Mouse (Mus musculus) limb, embryonic 15.5 days (tissue): Measurements from ENCODE around the gene Chrna10. TPM values are rescaled to one million over a fixed set of nuclear protein-coding genes. Genes with fewer than 3 reads are reported as not detected.

Source experiments
- ATAC-seq: fragments of 200-750 bp; cut with Nextera tagmentation; 2 replicates; pipeline ENCODE4 v1.8.0; 2017; ENCODE audit warnings: low read depth, moderate TSS enrichment; ENCODE audit not compliant: insufficient number of reproducible peaks, low FRiP score, low TSS enrichment
- H3K27ac ChIP-seq: fragments of 300-500 bp; sonication (generic); 2 replicates; pipeline ENCODE4 v1.5.1; 2015; ENCODE audit warnings: moderate library complexity, mild to moderate bottlenecking, inconsistent platforms
- H3K27me3 ChIP-seq: fragments of 300-500 bp; sonication (generic); 2 replicates; pipeline ENCODE4 v1.6.1; 2015; ENCODE audit warnings: inconsistent platforms
- H3K36me3 ChIP-seq: fragments of 300-500 bp; sonication (generic); 2 replicates; pipeline ENCODE4 v1.6.1; 2015; ENCODE audit warnings: inconsistent platforms
- H3K4me1 ChIP-seq: fragments of 300-500 bp; sonication (generic); 2 replicates; pipeline ENCODE4 v1.6.1; 2015; ENCODE audit warnings: inconsistent platforms
- H3K4me2 ChIP-seq: fragments of 300-500 bp; sonication (generic); 2 replicates; pipeline ENCODE4 v1.6.1; 2015; ENCODE audit warnings: mild to moderate bottlenecking, inconsistent platforms
- H3K4me3 ChIP-seq: fragments of 300-500 bp; sonication (generic); 2 replicates; pipeline ENCODE4 v1.5.1; 2015; ENCODE audit warnings: mild to moderate bottlenecking, inconsistent platforms
- H3K9ac ChIP-seq: fragments of 300-500 bp; sonication (generic); 2 replicates; pipeline ENCODE4 v1.6.1; 2015; ENCODE audit warnings: inconsistent platforms
- H3K9me3 ChIP-seq: fragments of 300-500 bp; sonication (generic); 2 replicates; pipeline ENCODE4 v1.6.1; 2016; ENCODE audit warnings: inconsistent platforms
- WGBS: fragments of 180-500 bp; shearing (Covaris S2); methylation state at CpG from one replicate; pipeline ENCODE4 v1.1.7; 2015; 5-methylcytosine and 5-hydroxymethylcytosine counted together
- polyA plus RNA-seq: library from polyadenylated mRNA; unstranded; fragments of >200 nt; fragmentation: Nextera tagmentation; extraction: Ambion mirVana; gene quantifications from 2 replicates; pipeline ENCODE4 v1.2.1, GENCODE M21; 2015

The Chrna10 gene
- 0.15 TPM in 1 of 2 replicates, not detected in the other for polyA plus RNA-seq

DNA sequence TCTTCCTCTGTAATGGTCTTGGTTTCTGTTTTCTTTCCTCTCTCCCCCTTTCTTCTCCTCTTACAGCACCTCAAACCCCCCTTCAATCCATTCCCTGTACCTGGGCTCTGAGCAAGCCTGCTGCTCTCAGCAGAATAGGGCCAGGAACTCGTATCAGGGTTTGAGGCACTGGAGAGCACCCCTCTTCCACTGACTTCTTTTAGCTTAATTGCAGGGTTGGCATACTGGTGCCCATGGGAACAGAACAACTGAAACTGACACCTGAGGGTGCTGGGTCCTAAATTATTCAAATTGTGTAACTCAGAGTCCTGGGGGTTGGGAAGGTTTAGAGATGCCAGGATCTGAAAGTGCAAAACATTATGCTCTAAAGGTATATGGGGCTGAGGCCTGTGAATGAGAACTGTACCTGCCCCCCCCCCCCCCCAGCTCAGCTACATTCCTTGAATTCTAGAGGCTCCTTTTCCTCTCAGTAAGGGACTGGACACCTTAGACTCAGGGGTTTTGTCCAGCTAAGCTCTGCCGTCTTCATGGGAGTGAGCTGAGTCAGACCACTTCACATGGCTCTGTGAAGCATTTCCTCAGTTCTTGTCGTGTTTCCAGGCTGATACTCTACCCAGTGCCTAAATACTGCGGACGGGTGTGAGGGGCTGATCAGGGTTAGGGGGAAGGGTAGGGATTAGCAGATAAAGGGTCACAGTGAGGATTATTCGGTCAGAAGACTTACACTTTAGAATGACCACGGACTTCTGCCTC is at the start of gene Chrna10:
Gene Chrna10 (minus strand): TSS at position 250 of the 753 bp plus-strand sequence.
- Histone ChIP-seq H3K27me3 (no peaks in the 10 kb centered on the region), H3K4me2 (no peak within 1 kb of the TSS), H3K27ac (no peak within 1 kb of the TSS), H3K9me3 (no peaks in the 10 kb centered on the region), H3K9ac (no peak within 1 kb of the TSS), H3K4me3 (no peak within 1 kb of the TSS), H3K36me3 (peaks cover 35% of the 10 kb centered on the region), H3K4me1 (no peaks in the 10 kb centered on the region; the same call in 1 of the 2 replicates)
- no peak for ATAC-seq
- WGBS: 42% methylated on average over 7 of the region's 7 CpGs

- Histone ChIP-seq H3K9ac (no peak overlapping the region), H3K27me3 (no peaks in the 10 kb centered on the region), H3K9me3 (no peaks in the 10 kb centered on the region), H3K36me3 (peaks cover 51% of the 10 kb centered on the region), H3K4me2 (no peak overlapping the region), H3K4me3 (no peak overlapping the region), H3K27ac (no peak overlapping the region), H3K4me1 (no peaks in the 10 kb centered on the region)
- 87% methylated on average over 5 of the region's 5 CpGs for WGBS
- no peak for ATAC-seq
Measured at GRCm38 (mm10) chr7:102153691-102154090, 37.1 kb upstream of the Chrna10 start.

GRCm38 (mm10) chr7:102137898-102138297 is 21.3 kb upstream of the Chrna10 start:
- WGBS: 95% methylated on average over 5 of the region's 5 CpGs
- H3K9ac ChIP-seq: no peak overlapping the region
- no peaks in the 10 kb centered on the region for H3K27me3 ChIP-seq
- no peaks in the 10 kb centered on the region for H3K4me1 ChIP-seq
- peaks cover 82% of the 10 kb centered on the region for H3K36me3 ChIP-seq
- H3K4me2 ChIP-seq: no peak overlapping the region
- no peaks in the 10 kb centered on the region for H3K9me3 ChIP-seq
- ATAC-seq: no peak
- H3K4me3 ChIP-seq: no peak overlapping the region
- no peak overlapping the region for H3K27ac ChIP-seq

- no peaks in the 10 kb centered on the region for H3K4me1 ChIP-seq
- no peak overlapping the region for H3K9ac ChIP-seq
- H3K4me2 ChIP-seq: no peak overlapping the region
- 91% methylated on average over 1 of the region's 1 CpGs for WGBS
- no peak overlapping the region for H3K27ac ChIP-seq
- no peaks in the 10 kb centered on the region for H3K9me3 ChIP-seq
- H3K36me3 ChIP-seq: peaks cover 83% of the 10 kb centered on the region
- no peaks in the 10 kb centered on the region for H3K27me3 ChIP-seq
- no peak overlapping the region for H3K4me3 ChIP-seq
- no peak for ATAC-seq
Measured at GRCm38 (mm10) chr7:102137464-102137863, 20.8 kb upstream of the Chrna10 start.

DNA sequence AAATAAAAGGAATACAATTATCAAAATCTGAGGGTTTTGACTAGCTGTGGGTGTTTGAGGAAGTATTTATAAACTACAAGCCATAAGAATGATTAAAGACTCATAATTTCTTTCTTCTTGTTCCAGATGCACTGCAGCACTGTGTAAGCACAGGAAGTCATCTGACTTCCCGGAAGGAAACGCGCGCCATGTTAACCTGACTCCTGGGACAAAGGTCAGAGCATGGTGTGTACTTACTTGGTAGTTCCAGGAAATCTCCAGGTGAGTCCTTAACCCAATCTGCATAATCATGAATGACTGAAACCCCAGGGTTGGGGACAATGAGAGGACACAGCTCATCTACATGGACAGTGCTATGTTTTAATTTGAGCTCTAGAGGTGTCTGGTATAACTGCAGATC is 15.8 kb upstream of the Chrna10 start:
- Histone ChIP-seq H3K4me3 (no peak overlapping the region), H3K27me3 (no peaks in the 10 kb centered on the region), H3K4me1 (no peaks in the 10 kb centered on the region), H3K9me3 (no peaks in the 10 kb centered on the region), H3K36me3 (peaks cover 74% of the 10 kb centered on the region), H3K9ac (no peak overlapping the region), H3K4me2 (no peak overlapping the region), H3K27ac (no peak overlapping the region)
- ATAC-seq: no peak
- 86% methylated on average over 4 of the region's 4 CpGs for WGBS

DNA sequence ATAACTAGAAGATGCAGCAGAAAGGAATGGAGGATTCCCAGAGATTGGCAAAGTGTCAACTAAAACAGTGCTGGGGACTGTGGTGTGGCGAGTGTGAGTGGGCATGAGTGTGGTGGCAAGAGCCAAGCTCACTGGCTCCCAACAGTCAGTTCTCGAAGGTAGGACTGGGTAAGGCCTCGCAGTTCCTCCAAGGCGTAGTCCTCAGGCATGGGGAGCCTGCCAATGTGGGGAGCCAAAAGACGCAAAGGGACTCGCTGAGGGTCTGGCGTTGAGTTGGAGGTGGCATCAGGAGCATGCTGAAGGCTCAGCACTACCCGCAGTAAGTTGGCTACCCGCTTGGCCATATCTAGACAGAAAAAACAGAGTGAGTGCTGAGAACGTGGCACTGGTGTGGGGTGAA is 3.7 kb upstream of the Chrna10 start:
- no peak for ATAC-seq
- peaks cover 71% of the 10 kb centered on the region for H3K36me3 ChIP-seq

DNA sequence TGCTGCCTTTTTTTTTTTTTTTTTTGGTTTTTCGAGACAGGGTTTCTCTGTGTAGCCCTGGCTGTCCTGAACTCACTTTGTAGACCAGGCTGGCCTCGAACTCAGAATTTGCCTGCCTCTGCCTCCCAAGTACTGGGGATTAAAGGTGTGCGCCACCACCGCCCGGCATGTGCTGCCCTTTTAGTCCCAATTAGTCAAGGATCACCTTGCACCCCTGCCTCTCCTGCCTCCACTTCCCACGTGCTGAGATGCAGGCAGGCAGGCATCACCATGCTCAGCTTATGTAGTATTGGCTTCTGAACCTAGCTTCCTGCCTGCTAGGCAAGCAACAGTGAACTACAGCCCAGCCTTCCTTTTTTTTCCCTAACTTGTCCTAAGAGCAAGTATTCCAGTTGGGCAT is 754 bp upstream of the Chrna10 start:
- H3K9me3 ChIP-seq: no peaks in the 10 kb centered on the region
- H3K4me2 ChIP-seq: no peak overlapping the region
- H3K27ac ChIP-seq: no peak overlapping the region
- no peak overlapping the region for H3K9ac ChIP-seq
- no peaks in the 10 kb centered on the region for H3K27me3 ChIP-seq
- 71% methylated on average over 6 of the region's 6 CpGs for WGBS
- peaks cover 41% of the 10 kb centered on the region for H3K36me3 ChIP-seq
- H3K4me3 ChIP-seq: no peak overlapping the region
- no peak for ATAC-seq
- no peaks in the 10 kb centered on the region; the same call in 1 of the 2 replicates for H3K4me1 ChIP-seq

More for the DNA sequence above, 3.7 kb upstream of the Chrna10 start:
- no peak overlapping the region for H3K4me3 ChIP-seq
- H3K4me1 ChIP-seq: no peaks in the 10 kb centered on the region; the same call in 1 of the 2 replicates
- no peak overlapping the region for H3K4me2 ChIP-seq
- no peak overlapping the region for H3K27ac ChIP-seq
- H3K9me3 ChIP-seq: no peaks in the 10 kb centered on the region
- no peaks in the 10 kb centered on the region for H3K27me3 ChIP-seq
- WGBS: 94% methylated on average over 10 of the region's 10 CpGs
- H3K9ac ChIP-seq: no peak overlapping the region

GRCm38 (mm10) chr7:102113151-102113729 is 3.4 kb downstream of the Chrna10 start:
- 80% methylated on average over 45 of the region's 45 CpGs for WGBS
- no peaks in the 10 kb centered on the region for H3K27me3 ChIP-seq
- H3K9ac ChIP-seq: no peak overlapping the region
- peaks cover 1% of the 10 kb centered on the region; the same call in 1 of the 2 replicates for H3K4me1 ChIP-seq
- peaks cover 2% of the 10 kb centered on the region; the same call in 1 of the 2 replicates for H3K36me3 ChIP-seq
- no peak overlapping the region for H3K4me3 ChIP-seq
- H3K4me2 ChIP-seq: no peak overlapping the region
- no peak overlapping the region for H3K27ac ChIP-seq
- no peaks in the 10 kb centered on the region for H3K9me3 ChIP-seq
- ATAC-seq: no peak

- no peak overlapping the region for H3K4me2 ChIP-seq
- H3K9me3 ChIP-seq: no peaks in the 10 kb centered on the region
- H3K27me3 ChIP-seq: no peaks in the 10 kb centered on the region
- no peaks in the 10 kb centered on the region for H3K36me3 ChIP-seq
- H3K9ac ChIP-seq: no peak overlapping the region
- peaks cover 13% of the 10 kb centered on the region for H3K4me1 ChIP-seq
- 86% methylated on average over 4 of the region's 4 CpGs for WGBS
- ATAC-seq: no peak
- no peak overlapping the region for H3K4me3 ChIP-seq
- no peak overlapping the region for H3K27ac ChIP-seq
Measured at GRCm38 (mm10) chr7:102109746-102110145, 6.9 kb downstream of the Chrna10 start.

- Histone ChIP-seq H3K4me2 (no peak within 1 kb of the TSS), H3K4me1 (peaks cover 13% of the 10 kb centered on the region), H3K27ac (no peak within 1 kb of the TSS), H3K36me3 (no peaks in the 10 kb centered on the region), H3K27me3 (no peaks in the 10 kb centered on the region), H3K4me3 (no peak within 1 kb of the TSS), H3K9me3 (no peaks in the 10 kb centered on the region), H3K9ac (no peak within 1 kb of the TSS)
- no peak for ATAC-seq
- WGBS: 73% methylated on average over 7 of the region's 7 CpGs
Measured at GRCm38 (mm10) chr7:102109171-102109570, 7.5 kb downstream of the Chrna10 start, which contains the start of gene Art5. Gene Art5, minus strand, starts transcription at chr7:102109489.

GRCm38 (mm10) chr7:102108206-102108605 is 8.4 kb downstream of the Chrna10 start:
- Histone ChIP-seq H3K9me3 (no peaks in the 10 kb centered on the region), H3K4me1 (peaks cover 13% of the 10 kb centered on the region), H3K27me3 (no peaks in the 10 kb centered on the region), H3K27ac (no peak overlapping the region), H3K4me3 (no peak overlapping the region), H3K4me2 (no peak overlapping the region), H3K9ac (no peak overlapping the region), H3K36me3 (no peaks in the 10 kb centered on the region)
- no peak for ATAC-seq
- 89% methylated on average over 1 of the region's 1 CpGs for WGBS

GRCm38 (mm10) chr7:102106700-102107141 is 9.9 kb downstream of the Chrna10 start:
- peaks cover 13% of the 10 kb centered on the region for H3K4me1 ChIP-seq
- no peak overlapping the region for H3K27ac ChIP-seq
- H3K9me3 ChIP-seq: no peaks in the 10 kb centered on the region
- peak overlapping the region; percentile 28 for H3K4me3 ChIP-seq
- WGBS: 11% methylated on average over 23 of the region's 23 CpGs
- H3K27me3 ChIP-seq: no peaks in the 10 kb centered on the region
- no peak for ATAC-seq
- 0 out of 2 replicates have a peak overlapping the region, but pooled peaks have one; percentile 23 for H3K9ac ChIP-seq
- H3K4me2 ChIP-seq: peak overlapping the region; percentile 62
- H3K36me3 ChIP-seq: no peaks in the 10 kb centered on the region
